Mouse (Mus musculus) midbrain, embryonic 12.5 days (tissue): ENCODE results near the gene Chchd2. TPM values are rescaled to one million over a fixed set of nuclear protein-coding genes. Genes with fewer than 3 reads are reported as not detected.

Experiments used
- ATAC-seq: fragments of 200-750 bp; cut with Nextera tagmentation; 2 replicates; pipeline ENCODE4 v1.8.0; 2017; ENCODE audit warnings: low read depth, moderate TSS enrichment, moderate library complexity; ENCODE audit not compliant: low FRiP score
- H3K27ac ChIP-seq: fragments of 300-500 bp; sonication (generic); replicated peaks from 2 replicates; pipeline ENCODE4 v1.5.1; 2016; ENCODE audit warnings: mild to moderate bottlenecking
- H3K27me3 ChIP-seq: fragments of 300-500 bp; sonication (generic); 2 replicates; pipeline ENCODE4 v1.6.1; 2016; ENCODE audit warnings: mild to moderate bottlenecking
- H3K36me3 ChIP-seq: fragments of 300-500 bp; sonication (generic); 2 replicates; pipeline ENCODE4 v1.6.1; 2016
- H3K4me1 ChIP-seq: fragments of 300-500 bp; sonication (generic); 2 replicates; pipeline ENCODE4 v1.6.1; 2016
- H3K4me2 ChIP-seq: fragments of 300-500 bp; sonication (generic); replicated peaks from 2 replicates; pipeline ENCODE4 v1.6.1; 2016; ENCODE audit warnings: mild to moderate bottlenecking, moderate library complexity
- H3K4me3 ChIP-seq: fragments of 300-500 bp; sonication (generic); 2 replicates; pipeline ENCODE4 v1.5.1; 2016; ENCODE audit warnings: mild to moderate bottlenecking
- H3K9ac ChIP-seq: fragments of 300-500 bp; sonication (generic); replicated peaks from 2 replicates; pipeline ENCODE4 v1.6.1; 2016; ENCODE audit warnings: mild to moderate bottlenecking, moderate library complexity
- H3K9me3 ChIP-seq: fragments of 300-500 bp; sonication (generic); 2 replicates; pipeline ENCODE4 v1.6.1; 2016; ENCODE audit warnings: mild to moderate bottlenecking
- WGBS: fragments of 180-500 bp; shearing (Covaris S2); methylation state at CpG from one replicate; pipeline ENCODE4 v1.1.7; 2016; 5-methylcytosine and 5-hydroxymethylcytosine counted together
- polyA plus RNA-seq: library from polyadenylated mRNA; unstranded; fragments of >200 nt; fragmentation: Nextera tagmentation; extraction: Ambion mirVana; gene quantifications from 2 replicates; pipeline ENCODE4 v1.2.1, GENCODE M21; 2016

The Chchd2 gene
- polyA plus RNA-seq, 1 experiment from 2014 or later, result 763 TPM

- no peak overlapping the region for H3K4me2 ChIP-seq
- peaks cover 5% of the 10 kb centered on the region for H3K36me3 ChIP-seq
- no peak overlapping the region for H3K27ac ChIP-seq
- H3K27me3 ChIP-seq, result no peaks in the 10 kb centered on the region
- no peak overlapping the region for H3K4me3 ChIP-seq
- no peaks in the 10 kb centered on the region for H3K9me3 ChIP-seq
- no peak overlapping the region for H3K9ac ChIP-seq
- 82% methylated on average over 11 of the region's 11 CpGs for WGBS
- no peaks in the 10 kb centered on the region for H3K4me1 ChIP-seq
- ATAC-seq, result no peak
Observed at GRCm38 (mm10) chr5:129875098-129875497, 12.2 kb downstream of the Chchd2 start.

- no peak for ATAC-seq
- Histone ChIP-seq H3K9me3 (no peaks in the 10 kb centered on the region), H3K27ac (no peak overlapping the region), H3K27me3 (no peaks in the 10 kb centered on the region), H3K9ac (no peak overlapping the region), H3K4me3 (no peak overlapping the region), H3K4me1 (no peaks in the 10 kb centered on the region), H3K4me2 (no peak overlapping the region), H3K36me3 (no peaks in the 10 kb centered on the region)
- 89% methylated on average over 12 of the region's 12 CpGs for WGBS
Observed at GRCm38 (mm10) chr5:129873942-129874341, 13.3 kb downstream of the Chchd2 start.

- H3K4me1 ChIP-seq, result no peaks in the 10 kb centered on the region
- H3K27ac ChIP-seq, result no peak overlapping the region
- no peaks in the 10 kb centered on the region for H3K36me3 ChIP-seq
- no peaks in the 10 kb centered on the region for H3K9me3 ChIP-seq
- H3K4me3 ChIP-seq, result no peak overlapping the region
- H3K27me3 ChIP-seq, result no peaks in the 10 kb centered on the region
- no peak overlapping the region for H3K9ac ChIP-seq
- H3K4me2 ChIP-seq, result no peak overlapping the region
- no peak for ATAC-seq
- WGBS, result 92% methylated on average over 2 of the region's 2 CpGs
Observed at GRCm38 (mm10) chr5:129871238-129871637, 16.0 kb downstream of the Chchd2 start.

GRCm38 (mm10) chr5:129869238-129869995, 17.9 kb downstream of the Chchd2 start:
- no peaks in the 10 kb centered on the region for H3K9me3 ChIP-seq
- H3K9ac ChIP-seq, result no peak overlapping the region
- no peak overlapping the region for H3K4me2 ChIP-seq
- no peaks in the 10 kb centered on the region for H3K4me1 ChIP-seq
- WGBS, result 90% methylated on average over 19 of the region's 19 CpGs
- no peaks in the 10 kb centered on the region for H3K27me3 ChIP-seq
- H3K36me3 ChIP-seq, result no peaks in the 10 kb centered on the region
- no peak overlapping the region for H3K27ac ChIP-seq
- ATAC-seq, result no peak
- H3K4me3 ChIP-seq, result no peak overlapping the region

- no peaks in the 10 kb centered on the region for H3K27me3 ChIP-seq
- ATAC-seq, result no peak
- no peak overlapping the region for H3K4me2 ChIP-seq
- no peak overlapping the region for H3K9ac ChIP-seq
- 0 out of 2 replicates have a peak, but pooled peaks cover 3% of the 10 kb centered on the region for H3K4me1 ChIP-seq
- no peak overlapping the region for H3K4me3 ChIP-seq
- no peak overlapping the region for H3K27ac ChIP-seq
- peaks cover 20% of the 10 kb centered on the region for H3K36me3 ChIP-seq
- WGBS, result 91% methylated on average over 12 of the region's 12 CpGs
- H3K9me3 ChIP-seq, result no peaks in the 10 kb centered on the region
Observed at GRCm38 (mm10) chr5:129865841-129866240, 21.4 kb downstream of the Chchd2 start.

- Histone ChIP-seq H3K36me3 (peaks cover 33% of the 10 kb centered on the region), H3K27ac (no peak overlapping the region), H3K4me1 (0 out of 2 replicates have a peak, but pooled peaks cover 3% of the 10 kb centered on the region), H3K9me3 (no peaks in the 10 kb centered on the region), H3K27me3 (no peaks in the 10 kb centered on the region), H3K9ac (no peak overlapping the region; the same call in 1 of the 2 replicates), H3K4me2 (peak overlapping the region; percentile 17; the same call in 1 of the 2 replicates), H3K4me3 (no peak overlapping the region)
- ATAC-seq, result no peak
- WGBS, result 14% methylated on average over 18 of the region's 18 CpGs
Observed at GRCm38 (mm10) chr5:129864467-129864866, 22.8 kb downstream of the Chchd2 start.

- Histone ChIP-seq H3K4me3 (no peak overlapping the region), H3K9me3 (no peaks in the 10 kb centered on the region), H3K9ac (no peak overlapping the region), H3K4me2 (no peak overlapping the region), H3K27me3 (no peaks in the 10 kb centered on the region), H3K27ac (no peak overlapping the region), H3K36me3 (peaks cover 51% of the 10 kb centered on the region), H3K4me1 (0 out of 2 replicates have a peak, but pooled peaks cover 3% of the 10 kb centered on the region)
- 97% methylated on average over 6 of the region's 6 CpGs for WGBS
- ATAC-seq, result no peak
Observed at GRCm38 (mm10) chr5:129862325-129862724, 24.9 kb downstream of the Chchd2 start.

GRCm38 (mm10) chr5:129856414-129856813, 30.9 kb downstream of the Chchd2 start:
- no peak for ATAC-seq
- H3K9me3 ChIP-seq, result no peaks in the 10 kb centered on the region
- H3K4me1 ChIP-seq, result no peaks in the 10 kb centered on the region
- no peak overlapping the region for H3K4me2 ChIP-seq
- no peak overlapping the region for H3K9ac ChIP-seq
- no peaks in the 10 kb centered on the region for H3K27me3 ChIP-seq
- H3K36me3 ChIP-seq, result peaks cover 54% of the 10 kb centered on the region
- 84% methylated on average over 5 of the region's 5 CpGs for WGBS
- H3K27ac ChIP-seq, result no peak overlapping the region
- H3K4me3 ChIP-seq, result no peak overlapping the region

- Histone ChIP-seq H3K4me2 (no peak overlapping the region), H3K9ac (no peak overlapping the region), H3K4me1 (no peaks in the 10 kb centered on the region), H3K27me3 (no peaks in the 10 kb centered on the region), H3K9me3 (no peaks in the 10 kb centered on the region), H3K4me3 (no peak overlapping the region), H3K36me3 (peaks cover 44% of the 10 kb centered on the region), H3K27ac (no peak overlapping the region)
- no peak for ATAC-seq
- WGBS, result 47% methylated on average over 5 of the region's 5 CpGs
Observed at GRCm38 (mm10) chr5:129855163-129855562, 32.1 kb downstream of the Chchd2 start.

- no peak for ATAC-seq
- Histone ChIP-seq H3K9ac (peak overlapping the region; percentile 72; the same call in 1 of the 2 replicates), H3K9me3 (no peaks in the 10 kb centered on the region), H3K4me3 (peak overlapping the region; percentile 64), H3K4me2 (peak overlapping the region; percentile 63), H3K27ac (no peak overlapping the region), H3K27me3 (no peaks in the 10 kb centered on the region), H3K4me1 (peaks cover 13% of the 10 kb centered on the region; the same call in 1 of the 2 replicates), H3K36me3 (peaks cover 24% of the 10 kb centered on the region)
- WGBS, result 67% methylated on average over 8 of the region's 8 CpGs
Observed at GRCm38 (mm10) chr5:129847558-129847820, 39.8 kb downstream of the Chchd2 start.

- Histone ChIP-seq H3K4me2 (peak within 1 kb of the TSS; percentile 63), H3K9ac (peak within 1 kb of the TSS; percentile 72), H3K27me3 (no peaks in the 10 kb centered on the region), H3K4me3 (peak within 1 kb of the TSS; percentile 64), H3K9me3 (no peaks in the 10 kb centered on the region), H3K36me3 (peaks cover 24% of the 10 kb centered on the region), H3K27ac (peak within 1 kb of the TSS; percentile 58), H3K4me1 (peaks cover 13% of the 10 kb centered on the region; the same call in 1 of the 2 replicates)
- ATAC-seq, result peak; percentile 99
- WGBS, result 13% methylated on average over 22 of the region's 22 CpGs
Observed at GRCm38 (mm10) chr5:129846752-129847557, 40.3 kb downstream of the Chchd2 start, which contains the start of gene Sumf2. Sumf2 (plus strand) TSS chr5:129846986.

- 97% methylated on average over 5 of the region's 5 CpGs for WGBS
- Histone ChIP-seq H3K9me3 (no peaks in the 10 kb centered on the region), H3K27ac (no peak overlapping the region), H3K4me3 (no peak overlapping the region), H3K9ac (no peak overlapping the region), H3K27me3 (no peaks in the 10 kb centered on the region), H3K36me3 (peaks cover 24% of the 10 kb centered on the region), H3K4me2 (no peak overlapping the region), H3K4me1 (peaks cover 13% of the 10 kb centered on the region; the same call in 1 of the 2 replicates)
- no peak for ATAC-seq
Observed at GRCm38 (mm10) chr5:129844848-129845247, 42.4 kb downstream of the Chchd2 start.
